Mouse (Mus musculus) limb, embryonic 10.5 days (tissue): ENCODE results near the gene Neurod6. TPM values are rescaled to one million over a fixed set of nuclear protein-coding genes. Genes with fewer than 3 reads are reported as not detected.
"Not testable (repeated sequence)": the region's sequence is repeated elsewhere in the genome, so short reads cannot be mapped to it uniquely, and the experiment has no call there.

Source experiments
- DNase-seq: peaks from one replicate; pipeline ENCODE4 v3.0.0-alpha.2; 2017; ENCODE audit warnings: low spot score
- H3K27ac ChIP-seq: fragments of 300-500 bp; sonication (generic); 2 replicates; pipeline ENCODE4 v1.5.1; 2016; ENCODE audit warnings: mild to moderate bottlenecking
- H3K27me3 ChIP-seq: fragments of 300-500 bp; sonication (generic); 2 replicates; pipeline ENCODE4 v1.6.1; 2016; ENCODE audit warnings: low read depth, mild to moderate bottlenecking; ENCODE audit not compliant: poor library complexity, severe bottlenecking
- H3K36me3 ChIP-seq: fragments of 300-500 bp; sonication (generic); 2 replicates; pipeline ENCODE4 v1.6.1; 2016; ENCODE audit warnings: mild to moderate bottlenecking, moderate library complexity
- H3K4me1 ChIP-seq: fragments of 300-500 bp; sonication (generic); 2 replicates; pipeline ENCODE4 v1.6.1; 2016
- H3K4me3 ChIP-seq: fragments of 300-500 bp; sonication (generic); 2 replicates; pipeline ENCODE4 v1.5.1; 2016; ENCODE audit warnings: mild to moderate bottlenecking, moderate library complexity
- H3K9me3 ChIP-seq: fragments of 300-500 bp; sonication (generic); replicated peaks from 2 replicates; pipeline ENCODE4 v1.6.1; 2016; ENCODE audit warnings: mild to moderate bottlenecking
- WGBS: fragments of 180-500 bp; shearing (Covaris S2); methylation state at CpG from one replicate; pipeline ENCODE4 v1.1.7; 2016; 5-methylcytosine and 5-hydroxymethylcytosine counted together
- polyA plus RNA-seq: library from polyadenylated mRNA; unstranded; fragments of >200 nt; fragmentation: Nextera tagmentation; extraction: Ambion mirVana; gene quantifications from 2 replicates; pipeline ENCODE4 v1.2.1, GENCODE M21; 2016

The Neurod6 gene
- not detected in 2 replicates for polyA plus RNA-seq

GRCm38 (mm10) chr6:55680974-55681373, at the start of gene Neurod6:
Neurod6 (minus strand) TSS chr6:55681263.
- H3K27me3 ChIP-seq = peaks cover 30% of the 10 kb centered on the region
- H3K4me3 ChIP-seq = no peak within 1 kb of the TSS
- 82% methylated on average over 4 of the region's 4 CpGs for WGBS
- no peaks in the 10 kb centered on the region for H3K9me3 ChIP-seq
- H3K36me3 ChIP-seq = no peaks in the 10 kb centered on the region
- DNase-seq = no peak
- no peak within 1 kb of the TSS for H3K27ac ChIP-seq
- H3K4me1 ChIP-seq = peaks cover 19% of the 10 kb centered on the region

- 39% methylated on average over 5 of the region's 5 CpGs for WGBS
- H3K4me1 ChIP-seq = no peaks in the 10 kb centered on the region
- H3K27me3 ChIP-seq = no peaks in the 10 kb centered on the region
- H3K36me3 ChIP-seq = no peaks in the 10 kb centered on the region
- H3K9me3 ChIP-seq = no peaks in the 10 kb centered on the region
- H3K4me3 ChIP-seq = no peak overlapping the region
- H3K27ac ChIP-seq = no peak overlapping the region
- DNase-seq = peak; percentile 77
Measured at GRCm38 (mm10) chr6:55717209-55717608, 36.1 kb upstream of the Neurod6 start.

- no peaks in the 10 kb centered on the region for H3K36me3 ChIP-seq
- H3K4me3 ChIP-seq = no peak overlapping the region
- WGBS = 94% methylated on average over 6 of the region's 6 CpGs
- H3K9me3 ChIP-seq = no peaks in the 10 kb centered on the region
- no peak overlapping the region for H3K27ac ChIP-seq
- no peak for DNase-seq
- H3K4me1 ChIP-seq = no peaks in the 10 kb centered on the region
- H3K27me3 ChIP-seq = no peaks in the 10 kb centered on the region
Measured at GRCm38 (mm10) chr6:55715446-55715845, 34.4 kb upstream of the Neurod6 start.

GRCm38 (mm10) chr6:55710913-55711312, 29.9 kb upstream of the Neurod6 start:
- not testable (repeated sequence) for H3K4me1 ChIP-seq, H3K27ac ChIP-seq, DNase-seq, H3K9me3 ChIP-seq, H3K4me3 ChIP-seq, H3K36me3 ChIP-seq, H3K27me3 ChIP-seq
- 88% methylated on average over 4 of the region's 4 CpGs for WGBS

- H3K4me1 ChIP-seq = no peaks in the 10 kb centered on the region
- H3K36me3 ChIP-seq = no peaks in the 10 kb centered on the region
- H3K9me3 ChIP-seq = no peaks in the 10 kb centered on the region
- no peak overlapping the region for H3K4me3 ChIP-seq
- H3K27ac ChIP-seq = no peak overlapping the region
- no peaks in the 10 kb centered on the region for H3K27me3 ChIP-seq
- WGBS = 94% methylated on average over 1 of the region's 1 CpGs
- no peak for DNase-seq
Measured at GRCm38 (mm10) chr6:55704759-55705104, 23.7 kb upstream of the Neurod6 start.

- Histone ChIP-seq H3K4me3 (no peak overlapping the region), H3K4me1 (no peaks in the 10 kb centered on the region), H3K36me3 (no peaks in the 10 kb centered on the region), H3K9me3 (no peaks in the 10 kb centered on the region), H3K27me3 (no peaks in the 10 kb centered on the region), H3K27ac (no peak overlapping the region)
- 92% methylated on average over 8 of the region's 8 CpGs for WGBS
- DNase-seq = no peak
Measured at GRCm38 (mm10) chr6:55704061-55704758, 23.1 kb upstream of the Neurod6 start.

- H3K36me3 ChIP-seq = no peaks in the 10 kb centered on the region
- no peaks in the 10 kb centered on the region for H3K4me1 ChIP-seq
- no peak overlapping the region for H3K4me3 ChIP-seq
- WGBS = 46% methylated on average over 4 of the region's 4 CpGs
- no peaks in the 10 kb centered on the region for H3K9me3 ChIP-seq
- no peaks in the 10 kb centered on the region for H3K27me3 ChIP-seq
- no peak for DNase-seq
- no peak overlapping the region for H3K27ac ChIP-seq
Measured at GRCm38 (mm10) chr6:55700392-55701386, 19.6 kb upstream of the Neurod6 start.

GRCm38 (mm10) chr6:55690015-55690531, 9.0 kb upstream of the Neurod6 start:
- Histone ChIP-seq H3K36me3 (no peaks in the 10 kb centered on the region), H3K4me1 (no peaks in the 10 kb centered on the region), H3K4me3 (no peak overlapping the region), H3K9me3 (no peaks in the 10 kb centered on the region), H3K27ac (no peak overlapping the region), H3K27me3 (no peaks in the 10 kb centered on the region)
- 91% methylated on average over 2 of the region's 2 CpGs for WGBS
- no peak for DNase-seq

- no peak for DNase-seq
- H3K36me3 ChIP-seq = no peaks in the 10 kb centered on the region
- no peaks in the 10 kb centered on the region for H3K9me3 ChIP-seq
- H3K27me3 ChIP-seq = peaks cover 7% of the 10 kb centered on the region
- H3K4me1 ChIP-seq = peaks cover 10% of the 10 kb centered on the region; the same call in 1 of the 2 replicates
- 84% methylated on average over 4 of the region's 4 CpGs for WGBS
- H3K4me3 ChIP-seq = no peak overlapping the region
- no peak overlapping the region for H3K27ac ChIP-seq
Measured at GRCm38 (mm10) chr6:55683506-55683905, 2.4 kb upstream of the Neurod6 start.

GRCm38 (mm10) chr6:55682886-55683285, 1.8 kb upstream of the Neurod6 start:
- Histone ChIP-seq H3K9me3 (no peaks in the 10 kb centered on the region), H3K27ac (no peak overlapping the region), H3K36me3 (no peaks in the 10 kb centered on the region), H3K4me3 (no peak overlapping the region), H3K4me1 (peaks cover 10% of the 10 kb centered on the region; the same call in 1 of the 2 replicates), H3K27me3 (peaks cover 10% of the 10 kb centered on the region)
- 91% methylated on average over 7 of the region's 7 CpGs for WGBS
- DNase-seq = no peak

GRCm38 (mm10) chr6:55678571-55679185, 2.4 kb downstream of the Neurod6 start:
- no peaks in the 10 kb centered on the region for H3K36me3 ChIP-seq
- peaks cover 19% of the 10 kb centered on the region for H3K4me1 ChIP-seq
- H3K4me3 ChIP-seq = no peak overlapping the region
- no peak for DNase-seq
- no peak overlapping the region for H3K27ac ChIP-seq
- 87% methylated on average over 7 of the region's 7 CpGs for WGBS
- no peaks in the 10 kb centered on the region for H3K9me3 ChIP-seq
- peaks cover 40% of the 10 kb centered on the region for H3K27me3 ChIP-seq

- 21% methylated on average over 8 of the region's 8 CpGs for WGBS
- peak overlapping the region; percentile 53 for H3K4me3 ChIP-seq
- H3K4me1 ChIP-seq = peaks cover 19% of the 10 kb centered on the region
- DNase-seq = no peak
- H3K27ac ChIP-seq = 0 out of 2 replicates have a peak overlapping the region, but pooled peaks have one; percentile 56
- no peaks in the 10 kb centered on the region for H3K36me3 ChIP-seq
- H3K9me3 ChIP-seq = no peaks in the 10 kb centered on the region
- H3K27me3 ChIP-seq = peaks cover 40% of the 10 kb centered on the region
Measured at GRCm38 (mm10) chr6:55677326-55677725, 3.7 kb downstream of the Neurod6 start.
